Mouse (Mus musculus) heart, adult 18-20 months (tissue): ENCODE measurements at regions not wholly inside any gene's neighbourhood (a gene's known extent, or its start where the extent isn't known, plus 50 kb on each side); places are given as distances from the start of the nearest gene placed in this dataset.
"Not testable (repeated sequence)": the region's sequence is repeated elsewhere in the genome, so short reads cannot be mapped to it uniquely, and the experiment has no call there.

Experiments
- DNase-seq, 2 experiments: peaks; one replicate each; pipeline ENCODE4 v3.0.0; 2021 to 2022; ENCODE audit warnings: mixed read lengths in 1 of 2

- DNase-seq, result no peak
Observed at GRCm38 (mm10) chr5:26573446-26573845, 243.6 kb upstream of the Dpp6 start.

GRCm38 (mm10) chr5:26586108-26586507 is 230.9 kb upstream of the Dpp6 start:
- no peak for DNase-seq

GRCm38 (mm10) chr5:26590886-26591285 is 226.1 kb upstream of the Dpp6 start:
- DNase-seq, result no peak

GRCm38 (mm10) chr5:26592341-26592740 is 224.7 kb upstream of the Dpp6 start:
- no peak for DNase-seq

GRCm38 (mm10) chr5:26597991-26598390 is 219.0 kb upstream of the Dpp6 start:
- DNase-seq, result no peak

GRCm38 (mm10) chr5:26619272-26619671 is 197.7 kb upstream of the Dpp6 start:
- no peak for DNase-seq

- no peak for DNase-seq
Observed at GRCm38 (mm10) chr5:26622116-26622515, 194.9 kb upstream of the Dpp6 start.

GRCm38 (mm10) chr5:26671478-26671877 is 145.5 kb upstream of the Dpp6 start:
- no peak for DNase-seq

- DNase-seq, result no peak
Observed at GRCm38 (mm10) chr5:26689775-26690174, 127.2 kb upstream of the Dpp6 start.

- DNase-seq, result no peak
Observed at GRCm38 (mm10) chr5:26691121-26691520, 125.9 kb upstream of the Dpp6 start.

GRCm38 (mm10) chr5:26692013-26692412 is 125.0 kb upstream of the Dpp6 start:
- no peak for DNase-seq

GRCm38 (mm10) chr5:26703621-26704020 is 113.4 kb upstream of the Dpp6 start:
- DNase-seq, result not testable (repeated sequence)

- DNase-seq, result no peak
Observed at GRCm38 (mm10) chr5:26707661-26708060, 109.3 kb upstream of the Dpp6 start.

- no peak for DNase-seq
Observed at GRCm38 (mm10) chr5:26724491-26724890, 92.5 kb upstream of the Dpp6 start.

- DNase-seq, result no peak
Observed at GRCm38 (mm10) chr5:26725953-26726352, 91.0 kb upstream of the Dpp6 start.

GRCm38 (mm10) chr5:26751196-26751595 is 65.8 kb upstream of the Dpp6 start:
- not testable (repeated sequence) for DNase-seq

GRCm38 (mm10) chr5:26751601-26752305 is 65.2 kb upstream of the Dpp6 start:
- not testable (repeated sequence) for DNase-seq

GRCm38 (mm10) chr5:26754129-26754528 is 62.9 kb upstream of the Dpp6 start:
- not testable (repeated sequence) for DNase-seq
